Mouse (Mus musculus) ovary, postnatal 10 days (tissue): Measurements from ENCODE around the gene Lpp.

Experiments
- DNase-seq: peaks from one replicate; pipeline ENCODE4 v3.0.0; 2022; ENCODE audit warnings: low spot score

Lpp gene

DNA sequence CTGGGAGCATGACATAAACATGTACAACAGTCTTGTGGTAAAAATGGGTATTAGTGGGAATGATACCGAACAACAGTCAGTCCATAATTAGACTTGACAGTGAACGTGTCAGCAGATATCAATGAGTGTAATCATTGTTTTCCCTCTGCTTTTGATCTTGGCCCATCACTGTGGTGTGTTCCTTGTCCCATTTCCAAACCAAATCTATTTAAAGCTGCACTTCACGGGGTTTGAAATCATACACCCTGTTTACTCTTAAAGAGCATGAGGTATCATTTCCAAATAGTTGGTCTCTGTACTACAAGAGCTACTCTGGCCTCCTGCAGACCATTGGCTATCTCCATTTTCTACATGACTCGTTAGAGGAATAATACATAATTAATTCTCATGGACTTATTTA, 168.3 kb downstream of the Lpp start:
- no peak for DNase-seq

DNA sequence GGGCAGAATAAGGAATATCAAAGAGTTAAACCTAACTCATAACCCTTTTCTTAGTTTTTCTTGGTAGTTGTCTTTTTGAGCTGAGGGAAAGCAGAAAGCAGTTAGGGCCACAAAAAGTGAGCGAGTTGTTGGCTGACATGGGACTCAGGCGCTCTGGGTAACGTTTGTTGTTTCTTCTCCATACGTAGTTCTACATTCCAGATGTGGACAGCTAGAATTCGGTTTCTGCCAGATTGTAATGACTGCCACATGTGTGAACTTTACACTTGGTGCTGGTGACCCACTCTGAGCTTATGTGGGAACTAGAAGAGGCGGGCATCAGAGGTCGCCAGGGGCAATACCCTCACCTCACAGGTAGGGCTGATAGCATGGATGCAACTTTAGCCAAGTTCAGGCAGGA, 172.0 kb downstream of the Lpp start:
- DNase-seq: no peak

- no peak for DNase-seq
Measured at GRCm38 (mm10) chr16:24566277-24566676, 173.0 kb downstream of the Lpp start.

DNA sequence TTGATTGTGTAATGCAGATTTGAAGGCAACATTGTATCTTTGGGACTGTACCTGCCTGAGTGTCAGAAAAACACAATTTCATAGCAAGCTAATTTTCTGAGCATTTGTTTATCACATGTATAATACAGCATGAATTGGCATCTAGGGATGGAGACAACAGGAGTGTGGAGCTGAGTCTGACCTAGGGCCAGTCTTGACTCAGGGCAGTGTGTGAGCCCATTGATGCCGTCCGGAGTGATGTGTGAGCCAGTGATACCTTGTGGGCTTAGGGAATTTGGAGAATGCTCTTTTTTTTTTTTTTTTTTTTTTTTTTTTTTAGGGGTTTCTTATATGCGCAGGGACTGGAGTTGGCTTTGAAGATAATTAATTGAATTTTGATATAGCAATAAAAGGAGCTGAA, 174.3 kb downstream of the Lpp start:
- DNase-seq: no peak

- no peak for DNase-seq
Measured at GRCm38 (mm10) chr16:24568061-24568460, 174.8 kb downstream of the Lpp start.

- DNase-seq: no peak
Measured at GRCm38 (mm10) chr16:24569681-24570080, 176.4 kb downstream of the Lpp start.

DNA sequence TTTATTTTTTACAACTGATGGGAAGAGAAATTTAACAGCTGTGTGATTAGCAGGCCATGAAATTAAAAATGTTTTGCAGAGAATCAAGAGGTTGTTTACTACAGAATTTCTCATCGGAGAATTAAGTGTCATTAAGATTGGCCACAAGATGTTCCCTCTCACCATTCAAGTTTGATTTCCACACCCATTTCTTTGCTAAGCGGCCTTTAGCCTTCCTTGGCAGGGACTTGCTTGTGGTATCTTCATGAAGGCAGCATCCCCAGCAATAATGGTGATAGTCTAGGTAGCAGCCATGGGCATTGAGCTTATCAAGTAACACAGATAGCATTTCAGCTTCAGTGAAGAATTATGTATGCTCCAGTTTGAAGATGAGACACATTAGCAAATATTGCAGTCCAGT, 183.7 kb downstream of the Lpp start:
- DNase-seq: no peak

DNA sequence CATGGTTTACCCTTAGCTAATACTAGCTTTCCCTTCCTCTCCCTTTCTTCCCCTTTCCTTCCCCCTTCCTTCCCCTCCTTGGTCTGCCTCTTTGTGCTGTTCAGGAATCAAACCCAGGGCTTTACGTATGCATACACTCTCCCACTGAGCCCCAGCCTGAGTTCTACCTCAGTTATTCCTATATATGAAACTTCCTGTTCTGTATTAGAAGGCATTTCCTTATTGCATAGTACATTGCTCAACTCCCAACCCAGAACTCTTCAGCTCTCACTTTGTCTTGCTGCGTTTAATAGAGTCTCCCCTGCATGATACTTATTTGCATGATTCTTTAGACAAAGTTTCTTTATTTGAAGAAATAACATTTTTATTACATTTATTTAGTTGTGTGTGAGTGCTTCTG, 184.5 kb downstream of the Lpp start:
- no peak for DNase-seq

GRCm38 (mm10) chr16:24582847-24583246, 189.5 kb downstream of the Lpp start:
- DNase-seq: no peak

DNA sequence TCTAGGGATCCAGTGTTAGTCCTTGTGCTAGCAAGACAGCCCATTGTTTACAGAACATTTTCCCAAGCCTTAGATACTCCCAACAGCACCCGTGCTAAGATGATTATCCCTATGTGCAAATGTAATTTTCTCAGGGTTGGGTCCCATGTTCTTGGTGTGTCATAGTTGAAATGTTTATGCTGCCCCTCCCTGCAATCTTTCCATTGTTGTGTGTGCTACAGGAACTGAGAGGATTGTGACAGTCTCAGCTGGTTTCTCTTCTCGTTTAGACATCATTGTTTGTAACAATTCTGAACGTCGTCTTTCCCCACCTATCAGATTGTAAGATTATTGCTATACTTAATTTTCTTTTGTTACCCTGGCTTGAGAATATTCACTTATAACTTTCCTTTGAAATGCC, 200.2 kb downstream of the Lpp start:
- DNase-seq: no peak

- DNase-seq: no peak
Measured at GRCm38 (mm10) chr16:24594508-24594907, 201.2 kb downstream of the Lpp start.

GRCm38 (mm10) chr16:24595493-24595892, 202.2 kb downstream of the Lpp start:
- no peak for DNase-seq

DNA sequence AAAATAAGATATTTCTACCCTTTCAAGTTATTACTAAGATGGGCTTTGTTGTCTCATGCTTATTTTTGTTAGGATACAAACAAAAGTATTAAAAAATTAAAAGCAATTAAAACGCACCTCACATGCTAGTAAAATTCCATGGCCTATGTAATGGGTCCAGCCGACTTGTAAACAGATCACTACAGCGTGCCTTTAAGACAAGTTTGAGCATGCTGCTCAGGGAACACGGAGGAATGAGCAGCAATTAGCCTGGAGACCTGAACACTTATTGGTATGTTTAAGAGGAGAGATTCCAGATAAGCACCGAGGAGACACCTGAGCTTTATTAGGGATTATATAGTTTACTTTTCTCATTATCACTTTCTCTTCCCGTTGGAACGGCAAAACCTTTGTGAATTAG, 205.3 kb downstream of the Lpp start:
- no peak for DNase-seq

GRCm38 (mm10) chr16:24599766-24600165, 206.5 kb downstream of the Lpp start:
- no peak for DNase-seq

DNA sequence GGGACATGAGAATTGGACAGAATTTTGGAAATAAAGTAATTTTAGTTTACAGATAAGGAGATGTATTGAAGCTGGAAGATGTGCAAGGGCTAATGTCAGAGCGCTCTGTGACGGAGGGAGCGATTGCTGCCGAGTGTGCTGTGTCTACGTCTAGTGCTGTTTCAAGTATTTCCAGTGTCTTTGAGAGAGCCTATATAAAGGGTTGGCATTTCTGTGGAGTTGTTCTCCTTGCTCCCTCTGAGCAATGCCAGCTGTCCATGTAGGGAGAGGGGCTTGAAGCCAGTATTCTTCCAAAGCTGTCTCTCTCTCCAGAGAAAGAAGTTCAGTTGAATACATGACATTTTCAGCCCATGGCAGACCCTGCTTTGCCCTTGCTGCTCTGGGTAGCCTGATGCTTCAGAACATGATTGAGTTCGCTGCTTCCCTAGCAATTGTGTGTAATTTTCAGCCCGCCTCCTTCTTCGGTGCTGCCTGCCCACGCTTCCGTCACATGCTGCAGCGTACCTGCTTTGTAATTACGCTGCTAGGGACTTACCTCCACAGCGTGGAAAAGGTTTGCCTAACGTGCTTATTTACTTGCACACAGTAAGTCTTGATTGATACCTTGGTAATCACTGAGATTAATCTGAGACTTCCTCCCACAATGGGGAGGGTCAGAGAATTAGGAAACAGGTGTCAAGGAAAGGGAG, 207.1 kb downstream of the Lpp start:
- no peak for DNase-seq

- no peak for DNase-seq
Measured at GRCm38 (mm10) chr16:24603342-24603741, 210.0 kb downstream of the Lpp start.

GRCm38 (mm10) chr16:24607896-24608457, 214.7 kb downstream of the Lpp start:
- DNase-seq: no peak

GRCm38 (mm10) chr16:24619458-24619857, 226.2 kb downstream of the Lpp start:
- no peak for DNase-seq

DNA sequence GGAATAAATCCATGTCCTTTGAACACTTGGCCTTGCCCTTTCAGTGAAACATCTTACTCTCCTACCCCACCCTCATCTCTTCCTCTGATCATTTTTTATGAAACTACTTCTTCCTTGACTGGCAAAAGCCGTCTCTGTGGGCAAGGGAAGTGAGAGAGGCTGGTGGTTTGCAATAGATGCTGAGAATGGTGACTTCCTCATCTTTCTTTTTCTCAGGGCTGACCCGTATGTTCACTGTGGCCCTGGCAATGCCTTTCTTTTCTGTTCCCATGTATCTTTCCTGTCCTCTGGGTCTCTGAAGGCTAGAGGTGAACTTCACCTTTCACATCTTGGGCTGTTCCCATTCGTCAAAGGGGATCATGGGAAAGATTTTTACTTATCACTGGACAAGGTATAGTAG, 226.7 kb downstream of the Lpp start:
- no peak for DNase-seq

GRCm38 (mm10) chr16:24622226-24623194, 229.2 kb downstream of the Lpp start:
- no peak for DNase-seq

- no peak for DNase-seq
Measured at GRCm38 (mm10) chr16:24624335-24624734, 231.0 kb downstream of the Lpp start.

GRCm38 (mm10) chr16:24625576-24625975, 232.3 kb downstream of the Lpp start:
- DNase-seq: no peak

DNA sequence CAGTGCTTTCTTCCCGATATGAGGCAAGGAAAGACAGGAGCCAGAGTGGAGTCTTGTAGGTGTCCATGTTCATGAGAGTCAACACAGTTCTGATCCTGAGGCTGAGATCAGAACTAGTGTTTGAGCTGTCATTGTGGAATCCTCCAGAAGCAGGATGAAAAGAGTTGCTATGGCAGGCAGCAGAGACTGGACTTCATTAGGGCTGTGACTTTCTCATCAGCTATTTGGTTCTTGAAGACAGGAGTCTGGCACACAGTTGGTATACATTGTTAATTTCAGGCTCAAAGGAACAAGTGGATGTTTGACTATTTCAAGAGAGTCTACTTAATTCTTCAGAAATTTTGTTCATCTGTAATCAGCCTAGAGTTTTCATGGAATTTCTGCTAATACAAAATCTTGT, 235.5 kb downstream of the Lpp start:
- no peak for DNase-seq
